Mouse (Mus musculus) heart, postnatal 0 days (tissue): Measurements from ENCODE around the gene Dohh. TPM values are rescaled to one million over a fixed set of nuclear protein-coding genes. Genes with fewer than 3 reads are reported as not detected.

Source experiments
- ATAC-seq: fragments of 200-750 bp; cut with Nextera tagmentation; 2 replicates; pipeline ENCODE4 v1.8.0; 2017; ENCODE audit warnings: low read depth, moderate number of reproducible peaks, moderate library complexity; ENCODE audit not compliant: insufficient read depth
- DNase-seq: peaks from one replicate; pipeline ENCODE4 v3.0.0-alpha.2; 2016; ENCODE audit warnings: low spot score
- H3K27ac ChIP-seq: fragments of 300-500 bp; sonication (generic); 2 replicates; pipeline ENCODE4 v1.5.1; 2014; ENCODE audit warnings: low read depth, mild to moderate bottlenecking
- H3K27me3 ChIP-seq: fragments of 300-500 bp; sonication (generic); 2 replicates; pipeline ENCODE4 v1.6.1; 2014; ENCODE audit warnings: low read length, mixed read lengths; ENCODE audit not compliant: control insufficient read depth, insufficient read depth
- H3K36me3 ChIP-seq: fragments of 300-500 bp; sonication (generic); replicated peaks from 2 replicates; pipeline ENCODE4 v1.6.1; 2014; ENCODE audit warnings: low read length, mixed read lengths; ENCODE audit not compliant: control insufficient read depth, insufficient read depth
- H3K4me1 ChIP-seq: fragments of 300-500 bp; sonication (generic); 2 replicates; pipeline ENCODE4 v1.6.1; 2014; ENCODE audit warnings: antibody characterized with exemption; ENCODE audit not compliant: control insufficient read depth, insufficient read depth
- H3K4me2 ChIP-seq: fragments of 300-500 bp; sonication (generic); 2 replicates; pipeline ENCODE4 v1.6.1; 2014; ENCODE audit warnings: low read depth, mild to moderate bottlenecking, low read length, moderate library complexity
- H3K4me3 ChIP-seq: fragments of 300-500 bp; sonication (generic); 2 replicates; pipeline ENCODE4 v1.5.1; 2014; ENCODE audit warnings: low read depth, low read length
- H3K9ac ChIP-seq: fragments of 300-500 bp; sonication (generic); replicated peaks from 2 replicates; pipeline ENCODE4 v1.6.1; 2014; ENCODE audit warnings: low read depth, low read length, mixed read lengths
- H3K9me3 ChIP-seq: fragments of 300-500 bp; sonication (generic); replicated peaks from 2 replicates; pipeline ENCODE4 v1.6.1; 2016; ENCODE audit warnings: low read length; ENCODE audit not compliant: control insufficient read depth
- CTCF ChIP-seq: IDR thresholded peaks from 2 replicates; pipeline ENCODE4 v1.5.1; 2016; ENCODE audit warnings: antibody characterized with exemption, control low read depth, low read depth
- EP300 ChIP-seq: IDR thresholded peaks from 2 replicates; pipeline ENCODE4 v1.6.1; 2016; ENCODE audit warnings: antibody characterized with exemption, low read depth
- WGBS: fragments of 180-500 bp; shearing (Covaris S2); extraction: QIAGEN DNeasy Blood & Tissue Kit; methylation state at CpG from one replicate; pipeline ENCODE4 v1.1.7; 2014; 5-methylcytosine and 5-hydroxymethylcytosine counted together
- polyA plus RNA-seq: library from polyadenylated mRNA; unstranded; fragments of >200 nt; fragmentation: Nextera tagmentation; extraction: Ambion mirVana; gene quantifications from 2 replicates; pipeline ENCODE4 v1.2.1, GENCODE M21; 2015
- total RNA-seq: library from RNA; depleted of rRNA; stranded (reverse); fragments of >200 nt; gene quantifications from 2 replicates; pipeline ENCODE4 v1.2.3, GENCODE M21; 2014; ENCODE audit warnings: low replicate concordance

The Dohh gene
- total and polyA plus RNA-seq, 2 experiments from 2014 or later, result 75.2 to 123 TPM

GRCm38 (mm10) chr10:81395127-81395526 lies 10.9 kb downstream of the Dohh start:
- peaks cover 12% of the 10 kb centered on the region; the same call in 1 of the 2 replicates for H3K4me1 ChIP-seq
- peak; percentile 43 for ATAC-seq
- H3K9ac ChIP-seq, result no peak overlapping the region
- peak; percentile 69 for DNase-seq
- WGBS, result 10% methylated on average over 5 of the region's 5 CpGs
- H3K36me3 ChIP-seq, result peaks cover 32% of the 10 kb centered on the region
- H3K4me2 ChIP-seq, result no peak overlapping the region
- H3K27me3 ChIP-seq, result no peaks in the 10 kb centered on the region
- no peak overlapping the region for H3K4me3 ChIP-seq
- TF ChIP-seq CTCF (peak; percentile 91), EP300 (no peak)
- H3K9me3 ChIP-seq, result no peaks in the 10 kb centered on the region
- no peak overlapping the region for H3K27ac ChIP-seq

DNA sequence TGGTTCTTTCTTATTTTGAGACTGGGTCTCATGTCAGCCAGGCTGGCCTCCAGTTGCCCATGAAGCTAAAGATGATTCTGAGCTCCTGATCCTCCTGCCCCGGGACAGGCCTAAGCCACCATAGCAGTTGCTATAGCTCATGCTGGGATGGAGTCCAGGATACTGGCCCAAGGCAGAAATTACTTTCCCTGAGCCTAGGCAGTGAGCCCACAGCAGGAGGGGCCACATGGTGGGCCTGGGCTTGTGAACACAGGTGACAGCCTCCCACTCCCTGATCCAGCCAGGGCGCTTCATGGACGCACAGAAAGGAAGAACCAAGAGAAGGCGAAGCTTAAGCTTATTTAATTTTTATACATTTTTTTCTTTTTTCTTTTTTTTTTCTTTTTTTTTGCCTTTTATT lies 11.6 kb downstream of the Dohh start:
- TF ChIP-seq CTCF (no peak), EP300 (no peak)
- no peak overlapping the region for H3K4me2 ChIP-seq
- no peaks in the 10 kb centered on the region for H3K27me3 ChIP-seq
- WGBS, result 86% methylated on average over 4 of the region's 4 CpGs
- peaks cover 40% of the 10 kb centered on the region for H3K36me3 ChIP-seq
- no peaks in the 10 kb centered on the region for H3K9me3 ChIP-seq
- H3K4me3 ChIP-seq, result no peak overlapping the region
- DNase-seq (no peak), ATAC-seq (no peak)
- H3K27ac ChIP-seq, result no peak overlapping the region
- no peak overlapping the region for H3K9ac ChIP-seq
- H3K4me1 ChIP-seq, result peaks cover 12% of the 10 kb centered on the region; the same call in 1 of the 2 replicates

GRCm38 (mm10) chr10:81396749-81397148 lies 12.5 kb downstream of the Dohh start:
- Histone ChIP-seq H3K4me2 (no peak overlapping the region), H3K27me3 (no peaks in the 10 kb centered on the region), H3K27ac (no peak overlapping the region), H3K4me3 (no peak overlapping the region), H3K9me3 (no peaks in the 10 kb centered on the region), H3K9ac (no peak overlapping the region), H3K36me3 (peaks cover 41% of the 10 kb centered on the region), H3K4me1 (peaks cover 21% of the 10 kb centered on the region)
- DNase-seq (no peak), ATAC-seq (no peak)
- no peak for TF ChIP-seq EP300
- no peak for TF ChIP-seq CTCF
- 78% methylated on average over 5 of the region's 5 CpGs for WGBS

DNA sequence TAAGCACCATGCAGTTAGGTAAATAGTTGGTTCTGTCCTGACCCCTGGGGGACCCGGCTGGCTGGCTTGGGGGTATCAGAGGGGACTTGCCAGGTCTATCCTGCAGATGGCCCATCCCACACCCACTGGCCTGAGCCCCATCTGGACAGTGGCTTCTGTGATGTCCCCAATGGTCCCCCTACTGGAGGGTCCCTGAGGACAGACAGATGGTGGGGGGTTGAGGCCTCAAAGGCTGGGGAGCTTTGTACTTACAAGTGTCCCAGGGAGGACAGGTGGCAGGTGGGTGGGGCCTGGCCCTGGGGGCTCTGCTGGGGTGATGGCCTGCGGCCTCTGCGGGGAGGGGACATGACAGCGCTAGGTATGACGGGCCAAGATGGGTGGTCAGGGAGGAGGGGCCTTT lies 15.1 kb downstream of the Dohh start:
- DNase-seq (no peak), ATAC-seq (no peak)
- Histone ChIP-seq H3K36me3 (peaks cover 58% of the 10 kb centered on the region), H3K4me3 (no peak overlapping the region), H3K4me2 (no peak overlapping the region), H3K27me3 (no peaks in the 10 kb centered on the region), H3K9me3 (no peaks in the 10 kb centered on the region), H3K27ac (no peak overlapping the region), H3K4me1 (peaks cover 15% of the 10 kb centered on the region), H3K9ac (no peak overlapping the region)
- 80% methylated on average over 5 of the region's 5 CpGs for WGBS
- TF ChIP-seq CTCF (no peak), EP300 (no peak)

DNA sequence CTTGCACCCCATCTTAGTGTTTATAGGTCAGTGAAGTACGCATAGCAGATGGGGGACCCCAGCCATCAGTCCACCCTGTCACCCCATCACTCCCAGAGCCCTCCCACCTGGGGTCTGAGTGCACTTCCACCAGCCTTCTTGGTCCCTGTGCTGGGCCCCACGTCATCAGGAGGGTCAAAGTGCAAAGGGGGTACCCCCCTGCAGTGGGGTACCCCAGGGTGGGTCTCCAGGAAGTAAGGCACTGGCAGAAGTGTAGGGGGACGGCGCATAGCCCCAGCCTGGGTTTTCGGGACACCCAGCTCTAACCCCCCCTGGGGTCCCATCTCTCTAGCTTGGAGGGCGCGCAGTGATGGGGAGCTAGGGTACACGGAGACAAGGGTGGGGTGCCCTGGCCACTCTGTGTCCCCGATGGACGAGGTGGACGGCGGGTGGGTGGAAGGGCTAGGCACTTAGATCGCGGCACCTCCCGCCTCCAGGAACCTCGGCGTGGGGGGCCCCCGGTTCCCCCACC lies 15.6 kb downstream of the Dohh start:
- Histone ChIP-seq H3K4me3 (no peak overlapping the region), H3K27me3 (no peaks in the 10 kb centered on the region), H3K4me2 (no peak overlapping the region), H3K4me1 (peaks cover 15% of the 10 kb centered on the region), H3K9me3 (no peaks in the 10 kb centered on the region), H3K9ac (no peak overlapping the region), H3K36me3 (peaks cover 64% of the 10 kb centered on the region), H3K27ac (no peak overlapping the region)
- 82% methylated on average over 18 of the region's 18 CpGs for WGBS
- TF ChIP-seq CTCF, result no peak
- no peak for TF ChIP-seq EP300
- DNase-seq (no peak), ATAC-seq (no peak)
